Mouse (Mus musculus) limb, embryonic 10.5 days (tissue): Measurements from ENCODE around the gene Svop. TPM values are rescaled to one million over a fixed set of nuclear protein-coding genes. Genes with fewer than 3 reads are reported as not detected.
A peak's percentile ranks its signal among the peaks of the same experiment; 100 is the strongest.

Experiments used
- DNase-seq: peaks from one replicate; pipeline ENCODE4 v3.0.0-alpha.2; 2017; ENCODE audit warnings: low spot score
- H3K27ac ChIP-seq: fragments of 300-500 bp; sonication (generic); 2 replicates; pipeline ENCODE4 v1.5.1; 2016; ENCODE audit warnings: mild to moderate bottlenecking
- H3K27me3 ChIP-seq: fragments of 300-500 bp; sonication (generic); 2 replicates; pipeline ENCODE4 v1.6.1; 2016; ENCODE audit warnings: low read depth, mild to moderate bottlenecking; ENCODE audit not compliant: poor library complexity, severe bottlenecking
- H3K36me3 ChIP-seq: fragments of 300-500 bp; sonication (generic); 2 replicates; pipeline ENCODE4 v1.6.1; 2016; ENCODE audit warnings: mild to moderate bottlenecking, moderate library complexity
- H3K4me1 ChIP-seq: fragments of 300-500 bp; sonication (generic); 2 replicates; pipeline ENCODE4 v1.6.1; 2016
- H3K4me3 ChIP-seq: fragments of 300-500 bp; sonication (generic); 2 replicates; pipeline ENCODE4 v1.5.1; 2016; ENCODE audit warnings: mild to moderate bottlenecking, moderate library complexity
- H3K9me3 ChIP-seq: fragments of 300-500 bp; sonication (generic); replicated peaks from 2 replicates; pipeline ENCODE4 v1.6.1; 2016; ENCODE audit warnings: mild to moderate bottlenecking
- WGBS: fragments of 180-500 bp; shearing (Covaris S2); methylation state at CpG from one replicate; pipeline ENCODE4 v1.1.7; 2016; 5-methylcytosine and 5-hydroxymethylcytosine counted together
- polyA plus RNA-seq: library from polyadenylated mRNA; unstranded; fragments of >200 nt; fragmentation: Nextera tagmentation; extraction: Ambion mirVana; gene quantifications from 2 replicates; pipeline ENCODE4 v1.2.1, GENCODE M21; 2016

Svop gene
- polyA plus RNA-seq, 1 experiment from 2014 or later: 0.08 TPM

GRCm38 (mm10) chr5:114030652-114031051 is 60.7 kb downstream of the Svop start:
- Histone ChIP-seq H3K4me3 (no peak overlapping the region), H3K36me3 (no peaks in the 10 kb centered on the region), H3K27ac (no peak overlapping the region), H3K27me3 (no peaks in the 10 kb centered on the region), H3K9me3 (no peaks in the 10 kb centered on the region), H3K4me1 (peaks cover 7% of the 10 kb centered on the region; the same call in 1 of the 2 replicates)
- WGBS: 91% methylated on average over 12 of the region's 12 CpGs
- DNase-seq: no peak

- Histone ChIP-seq H3K27me3 (no peaks in the 10 kb centered on the region), H3K9me3 (no peaks in the 10 kb centered on the region), H3K4me3 (no peak overlapping the region), H3K4me1 (peaks cover 16% of the 10 kb centered on the region), H3K27ac (no peak overlapping the region), H3K36me3 (no peaks in the 10 kb centered on the region)
- DNase-seq: no peak
- 87% methylated on average over 12 of the region's 12 CpGs for WGBS
These were observed 63.3 kb downstream of the Svop start for GRCm38 (mm10) chr5:114028111-114028510.

GRCm38 (mm10) chr5:114027217-114027944 is 64.0 kb downstream of the Svop start:
- Histone ChIP-seq H3K4me3 (no peak overlapping the region), H3K27me3 (no peaks in the 10 kb centered on the region), H3K4me1 (peaks cover 16% of the 10 kb centered on the region), H3K36me3 (no peaks in the 10 kb centered on the region), H3K9me3 (no peaks in the 10 kb centered on the region), H3K27ac (no peak overlapping the region)
- no peak for DNase-seq
- 85% methylated on average over 12 of the region's 12 CpGs for WGBS

- Histone ChIP-seq H3K36me3 (no peaks in the 10 kb centered on the region), H3K4me1 (peaks cover 16% of the 10 kb centered on the region), H3K27me3 (no peaks in the 10 kb centered on the region), H3K9me3 (no peaks in the 10 kb centered on the region), H3K27ac (no peak overlapping the region), H3K4me3 (no peak overlapping the region; the same call in 1 of the 2 replicates)
- DNase-seq: peak; percentile 46
- 8% methylated on average over 10 of the region's 10 CpGs for WGBS
These were observed 66.5 kb downstream of the Svop start for GRCm38 (mm10) chr5:114024885-114025284.

- DNase-seq: no peak
- Histone ChIP-seq H3K36me3 (no peaks in the 10 kb centered on the region), H3K9me3 (no peaks in the 10 kb centered on the region), H3K4me1 (peaks cover 16% of the 10 kb centered on the region), H3K27me3 (no peaks in the 10 kb centered on the region), H3K27ac (no peak overlapping the region), H3K4me3 (no peak overlapping the region; the same call in 1 of the 2 replicates)
- 66% methylated on average over 6 of the region's 6 CpGs for WGBS
These were observed 67.0 kb downstream of the Svop start for GRCm38 (mm10) chr5:114024390-114024789.

- Histone ChIP-seq H3K4me3 (no peak overlapping the region), H3K27me3 (no peaks in the 10 kb centered on the region), H3K4me1 (no peaks in the 10 kb centered on the region), H3K27ac (no peak overlapping the region), H3K9me3 (no peaks in the 10 kb centered on the region), H3K36me3 (no peaks in the 10 kb centered on the region)
- WGBS: 66% methylated on average over 7 of the region's 7 CpGs
- DNase-seq: peak; percentile 66
These were observed 76.2 kb downstream of the Svop start for GRCm38 (mm10) chr5:114015121-114015520.

- 79% methylated on average over 4 of the region's 4 CpGs for WGBS
- H3K27me3 ChIP-seq: no peaks in the 10 kb centered on the region
- no peak overlapping the region for H3K27ac ChIP-seq
- H3K4me3 ChIP-seq: no peak overlapping the region
- H3K36me3 ChIP-seq: no peaks in the 10 kb centered on the region
- H3K4me1 ChIP-seq: peaks cover 19% of the 10 kb centered on the region
- H3K9me3 ChIP-seq: no peaks in the 10 kb centered on the region
- DNase-seq: no peak
These were observed 82.3 kb downstream of the Svop start for GRCm38 (mm10) chr5:114009049-114009448.

- WGBS: 91% methylated on average over 12 of the region's 12 CpGs
- Histone ChIP-seq H3K36me3 (no peaks in the 10 kb centered on the region), H3K4me3 (no peak overlapping the region), H3K9me3 (no peaks in the 10 kb centered on the region), H3K4me1 (peaks cover 23% of the 10 kb centered on the region), H3K27me3 (peaks cover 7% of the 10 kb centered on the region), H3K27ac (no peak overlapping the region)
- no peak for DNase-seq
These were observed 83.5 kb downstream of the Svop start for GRCm38 (mm10) chr5:114007753-114008453.

GRCm38 (mm10) chr5:114006974-114007373 is 84.4 kb downstream of the Svop start:
- WGBS: 82% methylated on average over 4 of the region's 4 CpGs

GRCm38 (mm10) chr5:114005100-114005499 is 86.3 kb downstream of the Svop start:
- Histone ChIP-seq H3K27ac (no peak overlapping the region), H3K36me3 (no peaks in the 10 kb centered on the region), H3K27me3 (peaks cover 7% of the 10 kb centered on the region), H3K4me1 (peaks cover 23% of the 10 kb centered on the region), H3K9me3 (no peaks in the 10 kb centered on the region), H3K4me3 (no peak overlapping the region)
- DNase-seq: no peak
- WGBS: 34% methylated on average over 5 of the region's 5 CpGs

More at GRCm38 (mm10) chr5:114006974-114007373, 84.4 kb downstream of the Svop start:
- no peak overlapping the region for H3K27ac ChIP-seq
- peaks cover 7% of the 10 kb centered on the region for H3K27me3 ChIP-seq
- H3K36me3 ChIP-seq: no peaks in the 10 kb centered on the region
- H3K9me3 ChIP-seq: no peaks in the 10 kb centered on the region
- H3K4me3 ChIP-seq: no peak overlapping the region
- H3K4me1 ChIP-seq: peaks cover 23% of the 10 kb centered on the region
- DNase-seq: no peak

GRCm38 (mm10) chr5:114004573-114004972 is 86.8 kb downstream of the Svop start:
- 83% methylated on average over 11 of the region's 11 CpGs for WGBS
- Histone ChIP-seq H3K4me1 (peaks cover 23% of the 10 kb centered on the region), H3K36me3 (no peaks in the 10 kb centered on the region), H3K27ac (no peak overlapping the region), H3K4me3 (no peak overlapping the region), H3K9me3 (no peaks in the 10 kb centered on the region), H3K27me3 (peaks cover 7% of the 10 kb centered on the region)
- DNase-seq: no peak

- Histone ChIP-seq H3K4me1 (peaks cover 23% of the 10 kb centered on the region), H3K9me3 (no peaks in the 10 kb centered on the region), H3K27ac (no peak within 1 kb of the TSS), H3K27me3 (peaks cover 7% of the 10 kb centered on the region), H3K4me3 (no peak within 1 kb of the TSS), H3K36me3 (no peaks in the 10 kb centered on the region)
- DNase-seq: no peak
- WGBS: 68% methylated on average over 5 of the region's 5 CpGs
These were observed 87.8 kb downstream of the Svop start, which contains the start of gene Dao for GRCm38 (mm10) chr5:114003542-114003941. Gene Dao (plus strand): TSS chr5:114003703.

GRCm38 (mm10) chr5:113999382-113999781 is 92.0 kb downstream of the Svop start:
- Histone ChIP-seq H3K36me3 (no peaks in the 10 kb centered on the region), H3K4me1 (peaks cover 5% of the 10 kb centered on the region), H3K27ac (no peak overlapping the region), H3K27me3 (peaks cover 7% of the 10 kb centered on the region), H3K4me3 (no peak overlapping the region), H3K9me3 (no peaks in the 10 kb centered on the region)
- WGBS: 76% methylated on average over 5 of the region's 5 CpGs
- no peak for DNase-seq
